Mouse (Mus musculus): ENCODE results near the gene Eci1. TPM values are rescaled to one million over a fixed set of nuclear protein-coding genes. Genes with fewer than 3 reads are reported as not detected.
"Not testable (repeated sequence)": the region's sequence is repeated elsewhere in the genome, so short reads cannot be mapped to it uniquely, and the experiment has no call there.

The Eci1 gene
- total RNA-seq, 2 experiments from 2014 or later: 30.7 to 35.5 TPM

DNA sequence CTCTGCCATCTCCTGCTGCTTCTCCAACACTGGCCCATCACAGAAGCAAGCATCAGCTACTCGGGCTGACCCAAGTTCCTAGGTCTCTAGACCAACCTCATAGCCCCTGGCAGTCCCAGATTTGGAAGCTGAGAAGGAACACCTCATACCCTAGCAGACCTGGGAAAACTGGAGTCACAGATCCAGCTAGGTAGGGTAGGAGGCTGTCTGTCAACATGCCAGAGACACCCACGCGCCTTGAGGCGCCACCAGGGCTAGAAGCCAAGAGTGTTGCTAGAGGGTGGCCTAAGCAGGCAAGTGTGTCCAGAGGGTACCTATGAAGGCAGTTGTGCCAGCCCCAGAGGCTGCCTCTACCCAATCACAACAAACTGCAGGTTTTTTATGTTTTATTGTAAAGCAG lies 17.0 kb downstream of the Eci1 start:
- no peak for DNase-seq (ENCODE audit: low spot score in 2 of 2)
- H3K4me3 ChIP-seq: no peak overlapping the region
- no peak for TF ChIP-seq CTCF (conservative IDR thresholded peaks at IDR 0.05)
- H3K27ac ChIP-seq: no peak overlapping the region

DNA sequence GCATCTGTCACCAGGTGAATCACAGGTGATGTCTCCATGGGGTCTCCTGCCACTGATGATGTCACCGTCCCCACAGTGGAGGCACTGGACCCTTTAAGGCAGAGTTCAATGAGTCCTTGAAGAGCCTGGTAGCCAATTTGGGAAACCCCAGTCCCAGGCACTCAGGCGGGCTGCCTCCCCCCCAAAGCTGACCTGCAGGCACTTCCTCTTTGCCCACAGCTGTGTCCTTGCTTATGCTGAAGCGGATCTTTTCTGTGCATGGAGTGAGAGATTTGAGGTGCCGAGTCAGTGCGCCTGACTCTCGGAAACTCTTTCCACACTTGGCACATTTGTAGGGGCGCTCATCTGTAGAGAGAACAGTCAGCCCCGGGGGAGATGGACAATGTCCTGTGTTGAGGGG lies 20.1 kb downstream of the Eci1 start:
- no peak for TF ChIP-seq CTCF (conservative IDR thresholded peaks at IDR 0.05)
- no peak overlapping the region for H3K4me3 ChIP-seq
- DNase-seq (ENCODE audit: low spot score in 2 of 2): no peak
- H3K27ac ChIP-seq: no peak overlapping the region

DNA sequence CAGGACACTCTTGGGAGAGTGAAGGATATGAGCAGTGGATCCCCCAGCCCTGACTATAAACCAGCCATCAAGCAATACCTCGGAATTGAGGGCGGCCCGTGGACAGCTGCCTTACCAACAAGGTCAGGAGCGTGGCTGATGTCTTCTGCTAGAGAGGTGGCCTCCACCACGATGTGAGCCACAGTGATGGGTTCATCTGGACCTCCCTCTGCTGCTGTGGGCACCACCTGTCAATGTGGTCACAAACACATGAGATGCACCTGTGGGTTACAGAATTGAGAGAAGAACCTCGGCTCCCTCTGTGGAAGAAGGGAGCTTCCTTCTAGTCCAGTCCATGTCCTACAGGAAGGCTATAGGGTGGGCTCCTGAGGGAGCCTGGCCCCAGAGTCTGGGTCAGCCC lies 23.1 kb downstream of the Eci1 start:
- DNase-seq (ENCODE audit: low spot score in 2 of 2): no peak
- H3K4me3 ChIP-seq: no peak overlapping the region
- no peak for TF ChIP-seq CTCF (conservative IDR thresholded peaks at IDR 0.05)
- H3K27ac ChIP-seq: no peak overlapping the region

DNA sequence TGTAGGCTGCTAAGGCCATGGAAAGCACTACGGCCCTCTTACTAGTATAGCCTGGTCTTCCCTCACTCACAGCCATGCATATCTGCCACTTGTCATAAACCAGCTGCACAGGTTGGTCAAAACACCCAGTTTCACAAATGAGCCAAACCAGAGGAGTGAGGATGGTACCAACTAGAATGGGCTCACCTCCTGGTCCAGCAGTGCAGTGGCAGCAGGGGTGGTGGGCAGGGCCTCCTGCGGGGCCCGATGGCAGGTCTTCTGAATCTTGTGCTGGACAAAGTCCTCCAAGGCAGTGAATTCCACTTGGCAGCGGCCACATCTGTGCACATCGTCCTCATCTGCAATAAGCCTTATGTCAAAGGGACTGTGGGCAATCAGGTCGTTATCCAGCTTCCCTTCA lies 24.8 kb downstream of the Eci1 start:
- TF ChIP-seq CTCF (conservative IDR thresholded peaks at IDR 0.05): no peak
- no peak overlapping the region for H3K4me3 ChIP-seq
- DNase-seq (ENCODE audit: low spot score in 2 of 2): no peak
- no peak overlapping the region for H3K27ac ChIP-seq

DNA sequence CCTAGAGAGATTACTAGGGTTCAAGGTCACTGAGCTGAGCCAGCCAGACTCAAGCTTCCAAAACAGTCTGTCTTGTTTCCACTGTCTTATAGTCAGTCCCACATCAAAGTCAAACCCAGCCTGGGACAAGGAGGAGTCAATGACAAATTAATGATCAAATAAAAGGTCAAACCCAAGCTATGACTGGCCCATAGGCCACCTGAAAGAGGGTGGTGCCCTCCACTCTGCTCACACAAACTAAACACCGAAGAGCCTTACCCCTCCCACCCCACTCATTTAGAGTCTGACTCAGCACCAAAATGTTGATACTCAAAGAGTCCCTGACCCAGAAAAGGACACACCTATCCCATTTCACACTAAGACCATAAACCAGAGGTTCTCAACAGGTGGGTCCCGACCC lies 26.9 kb downstream of the Eci1 start:
- Histone ChIP-seq H3K27ac (no peak overlapping the region), H3K4me3 (no peak overlapping the region; the same call in 1 of the 2 replicates)

DNA sequence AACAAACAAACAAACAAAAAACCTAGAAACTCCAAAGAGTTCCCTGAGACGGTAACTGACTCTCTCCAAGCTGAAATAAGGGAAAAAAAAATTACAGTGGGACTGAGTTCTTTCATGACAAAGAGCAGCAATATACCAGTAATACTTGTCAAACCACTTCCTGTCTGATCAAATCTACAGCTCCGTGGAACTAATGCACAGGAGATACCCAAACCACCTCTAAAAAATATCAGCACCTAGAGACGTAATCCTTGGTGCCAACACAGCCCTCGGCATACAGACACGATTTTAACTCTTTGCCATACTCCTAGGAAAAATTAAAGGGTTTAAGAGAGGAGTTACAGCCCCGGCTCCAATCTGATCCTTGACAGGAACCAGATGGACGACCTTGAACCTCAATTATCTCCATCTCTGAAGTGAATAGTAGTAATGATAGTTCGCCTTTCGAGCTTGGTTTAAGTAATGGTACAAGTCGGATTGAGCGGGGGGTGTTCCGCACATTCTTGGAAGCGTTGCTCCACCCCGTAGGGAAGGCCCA lies 27.8 kb downstream of the Eci1 start:
- no peak for TF ChIP-seq CTCF (conservative IDR thresholded peaks at IDR 0.05)
- H3K4me3 ChIP-seq: peak overlapping the region; percentile 78
- peak overlapping the region; percentile 96 for H3K27ac ChIP-seq
- no peak for DNase-seq (ENCODE audit: low spot score in 2 of 2)

More for the DNA sequence above, 26.9 kb downstream of the Eci1 start:
- TF ChIP-seq CTCF (conservative IDR thresholded peaks at IDR 0.05): no peak
- no peak for DNase-seq (ENCODE audit: low spot score in 2 of 2)

DNA sequence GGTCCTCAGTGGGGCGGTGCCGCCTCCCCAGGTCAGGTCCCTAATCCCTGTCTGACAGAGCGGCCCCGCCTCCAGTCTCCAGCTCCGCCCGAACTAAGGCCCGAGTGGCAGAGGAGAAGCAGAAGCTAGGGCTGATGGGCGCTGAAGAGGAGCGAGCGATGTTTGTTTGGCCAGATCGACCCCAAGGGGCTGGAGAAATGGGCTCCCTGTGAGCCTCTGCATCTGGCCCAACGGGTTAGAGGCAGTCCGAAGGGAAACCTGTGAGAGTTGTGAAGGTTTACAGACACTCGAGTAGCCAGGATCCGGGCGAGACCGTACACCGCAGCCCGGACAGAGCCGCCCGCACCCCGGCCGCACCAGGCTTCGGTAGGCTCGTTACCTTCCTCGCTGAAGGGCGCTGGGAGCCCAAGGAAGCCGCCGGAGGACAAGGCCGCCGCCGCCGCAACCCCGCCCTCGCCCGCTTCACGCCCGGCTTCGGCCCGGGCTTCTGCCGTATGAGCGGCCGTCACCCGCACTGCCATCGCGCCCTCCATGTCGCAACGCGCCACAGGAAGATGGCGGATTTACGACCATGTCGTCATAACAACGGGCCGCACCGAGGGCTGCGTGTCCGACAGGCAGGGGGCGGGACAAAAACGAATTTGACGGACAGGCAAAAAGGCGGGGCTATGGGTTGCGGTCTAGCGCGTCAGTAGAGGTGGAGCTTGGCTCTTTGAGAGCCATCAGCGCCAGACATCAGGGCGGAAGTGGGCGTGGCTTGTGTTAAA lies 28.5 kb downstream of the Eci1 start:
- H3K27ac ChIP-seq: peak overlapping the region; percentile 96
- 0 out of 2 replicates have a peak, but pooled peaks have one; percentile 5 for TF ChIP-seq CTCF (conservative IDR thresholded peaks at IDR 0.05)
- DNase-seq (ENCODE audit: low spot score in 2 of 2): peak; percentile 99 to 100
- peak overlapping the region; percentile 78 for H3K4me3 ChIP-seq

DNA sequence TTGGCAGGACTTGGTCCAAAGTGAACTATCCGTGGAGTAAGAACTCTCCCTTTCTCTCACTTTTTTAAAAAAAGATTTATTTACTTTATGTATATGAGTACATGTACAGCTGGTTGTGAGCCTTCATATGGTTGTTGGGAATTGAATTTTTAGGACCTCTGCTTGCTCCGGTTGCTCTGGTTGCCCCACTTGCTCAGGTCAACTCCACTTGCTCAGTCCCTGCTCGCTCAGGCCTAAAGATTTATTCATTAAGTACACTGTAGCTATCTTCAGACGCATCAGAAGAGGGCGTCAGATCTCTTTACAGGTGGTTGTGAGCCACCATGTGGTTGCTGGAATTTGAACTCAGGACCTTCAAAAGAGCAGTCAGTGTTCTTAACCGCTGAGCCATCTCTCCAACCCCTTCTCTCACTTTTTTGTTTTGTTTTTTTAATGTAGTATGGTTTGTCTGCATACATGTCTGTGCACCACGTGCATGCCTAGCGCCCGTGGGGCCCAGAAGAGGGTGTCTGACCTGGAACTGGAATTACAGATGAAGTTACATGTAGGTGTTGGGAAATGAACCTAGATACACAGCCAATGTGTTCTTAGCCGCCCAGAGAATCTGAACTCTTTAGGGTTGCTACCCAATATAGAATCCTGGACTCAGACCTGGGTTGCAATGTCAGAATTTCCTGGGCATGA lies 29.2 kb downstream of the Eci1 start:
- not testable (repeated sequence) for DNase-seq (ENCODE audit: low spot score in 2 of 2)
- H3K27ac ChIP-seq: peak overlapping the region; percentile 67
- peak overlapping the region; percentile 38 for H3K4me3 ChIP-seq

DNA sequence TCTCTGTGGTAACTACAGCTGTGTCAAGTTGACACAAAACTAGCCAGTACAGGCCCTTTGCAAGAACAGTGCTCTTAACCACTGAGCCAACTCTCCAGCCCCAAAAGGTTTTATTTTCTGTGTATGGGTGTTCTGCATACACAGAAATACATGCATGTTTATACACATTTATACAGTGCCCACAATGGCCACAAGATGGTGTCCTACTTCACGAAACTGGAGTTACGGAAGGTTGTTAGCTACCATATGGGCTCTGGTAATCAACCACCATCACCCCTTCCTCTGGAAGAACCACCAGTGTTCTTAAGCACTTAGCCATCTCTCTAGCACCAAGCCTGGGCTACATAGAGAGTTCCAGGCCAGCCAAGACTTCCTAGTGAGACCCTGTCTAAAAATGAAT lies 35.1 kb downstream of the Eci1 start:
- H3K27ac ChIP-seq: no peak overlapping the region
- peak; percentile 69 for TF ChIP-seq CTCF (conservative IDR thresholded peaks at IDR 0.05)
- DNase-seq (ENCODE audit: low spot score in 2 of 2): no peak
- no peak overlapping the region for H3K4me3 ChIP-seq

DNA sequence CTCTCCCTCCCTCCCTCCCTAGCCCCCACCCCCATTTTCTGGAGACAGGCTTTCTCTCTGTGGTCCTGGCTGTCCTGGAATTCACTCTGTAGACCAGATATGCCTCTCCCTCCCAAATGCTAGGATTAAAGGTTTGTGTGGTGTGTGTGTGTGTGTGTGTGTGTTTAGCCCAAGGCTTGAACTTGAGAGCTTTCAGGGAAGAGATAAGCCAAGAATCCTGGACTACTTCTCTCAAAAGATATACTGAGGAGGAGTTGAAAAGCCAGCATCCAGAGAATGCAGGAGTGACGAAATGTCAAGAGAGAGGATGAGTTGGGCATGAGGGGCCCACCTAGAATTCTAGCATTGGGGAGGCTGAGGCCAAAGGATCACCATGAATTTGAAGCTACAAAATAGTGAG lies 36.5 kb downstream of the Eci1 start:
- H3K4me3 ChIP-seq: no peak overlapping the region
- no peak for TF ChIP-seq CTCF (conservative IDR thresholded peaks at IDR 0.05)
- DNase-seq (ENCODE audit: low spot score in 2 of 2): no peak
- no peak overlapping the region for H3K27ac ChIP-seq

DNA sequence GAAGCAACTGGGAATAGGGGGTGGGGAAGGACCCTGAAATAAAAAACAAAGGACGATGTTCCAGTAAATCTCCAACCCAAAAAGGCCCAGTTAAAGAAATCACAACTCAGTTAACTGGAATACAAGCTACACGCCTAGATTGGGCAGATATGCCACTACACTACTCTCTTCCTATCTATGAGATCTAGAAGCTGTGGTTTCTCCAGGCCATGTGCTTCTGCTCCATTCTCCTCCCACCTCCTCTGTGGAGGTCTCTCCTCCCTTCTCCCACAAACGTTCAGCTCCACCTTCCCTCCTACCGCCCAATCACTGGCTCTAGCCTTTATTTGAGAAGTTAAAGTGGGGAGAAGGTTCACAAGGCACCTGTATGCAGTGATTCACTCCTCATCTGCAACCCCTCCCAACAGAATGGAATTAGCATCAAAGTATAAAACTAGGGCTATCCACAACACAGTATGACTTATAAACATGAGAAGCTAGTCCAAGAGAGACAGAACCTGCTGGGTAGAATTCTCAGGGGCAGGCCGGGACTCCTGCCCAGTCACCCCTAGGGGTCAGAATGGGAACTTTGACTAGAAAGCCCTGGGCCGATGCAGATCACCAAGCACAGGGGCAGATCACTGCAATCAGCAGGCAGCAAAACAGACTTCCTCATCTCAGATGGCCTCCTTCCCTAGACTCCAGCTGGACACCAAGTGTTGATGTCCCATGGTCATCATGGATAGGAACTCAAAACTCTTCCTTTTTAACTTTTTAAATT lies 37.1 kb downstream of the Eci1 start:
- no peak for DNase-seq (ENCODE audit: low spot score in 2 of 2)
- Histone ChIP-seq H3K27ac (no peak overlapping the region), H3K4me3 (no peak overlapping the region)
- TF ChIP-seq CTCF (conservative IDR thresholded peaks at IDR 0.05): peak; percentile 49

DNA sequence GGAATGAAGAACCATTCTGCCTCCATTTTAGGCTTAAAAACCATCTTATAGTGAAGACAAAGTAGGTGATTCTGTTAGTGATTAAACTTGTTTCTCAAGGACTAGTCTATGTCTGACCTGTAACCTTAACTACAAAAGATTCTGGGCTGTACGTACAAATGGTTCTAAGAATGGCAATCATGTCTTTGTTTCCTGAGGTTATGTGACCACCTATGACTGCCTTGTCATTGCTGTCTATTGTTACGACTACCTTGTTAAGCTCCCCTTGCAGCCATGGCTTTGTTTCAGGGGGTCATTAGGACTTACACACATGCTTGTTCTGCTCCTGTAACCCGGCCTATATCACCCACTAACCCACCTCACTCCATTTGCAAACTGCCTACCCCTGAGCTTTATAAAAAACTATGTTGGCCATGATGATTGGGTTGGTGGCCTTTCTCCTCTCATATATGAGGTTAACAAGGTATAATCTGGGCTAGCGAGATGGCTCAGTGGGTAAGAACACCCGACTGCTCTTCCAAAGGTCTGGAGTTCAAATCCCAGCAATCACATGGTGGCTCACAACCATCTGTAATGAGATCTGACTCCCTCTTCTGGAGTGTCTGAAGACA lies 42.3 kb downstream of the Eci1 start:
- no peak for DNase-seq (ENCODE audit: low spot score in 2 of 2)
- TF ChIP-seq CTCF (conservative IDR thresholded peaks at IDR 0.05): no peak

More for the DNA sequence above, 42.3 kb downstream of the Eci1 start:
- Histone ChIP-seq H3K4me3 (no peak overlapping the region), H3K27ac (no peak overlapping the region)

All from layer of hippocampus, adult 2 months (tissue).